Mouse (Mus musculus) lung, postnatal 0 days (tissue): ENCODE measurements at regions not wholly inside any gene's neighbourhood (a gene's known extent, or its start where the extent isn't known, plus 50 kb on each side); places are given as distances from the start of the nearest gene placed in this dataset.

ENCODE experiments used
- CTCF ChIP-seq: IDR thresholded peaks from 2 replicates; pipeline ENCODE4 v1.5.1; 2016; ENCODE audit warnings: antibody characterized with exemption, mild to moderate bottlenecking
- EP300 ChIP-seq: IDR thresholded peaks from 2 replicates; pipeline ENCODE4 v1.6.1; 2016; ENCODE audit warnings: antibody characterized with exemption, mild to moderate bottlenecking, control low read depth

DNA sequence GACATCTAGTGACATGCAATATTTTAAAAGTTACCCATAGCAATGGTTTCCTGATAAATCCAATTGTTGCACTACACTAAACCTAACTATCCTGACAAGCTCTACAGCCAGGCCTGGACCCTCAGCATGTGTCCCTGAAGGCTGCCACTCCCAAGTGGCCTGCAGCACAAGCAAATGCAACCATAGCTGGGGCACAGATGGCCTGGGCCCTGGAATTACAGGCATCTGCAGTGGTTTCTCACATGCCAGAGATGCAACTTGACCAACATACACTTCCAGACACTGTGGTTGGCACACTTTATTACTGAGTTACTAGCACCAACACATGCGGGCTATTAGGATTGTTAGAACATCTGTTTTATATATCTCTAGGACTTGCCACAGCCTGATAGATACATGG, 60.3 kb upstream of the Csrp2 start:
- TF ChIP-seq CTCF (no peak), EP300 (no peak)
